Mouse (Mus musculus): ENCODE data around the gene Shpk. TPM values are rescaled to one million over a fixed set of nuclear protein-coding genes. Genes with fewer than 3 reads are reported as not detected.

Shpk gene
- 1.3 and 2.0 TPM in 2 replicates for polyA plus RNA-seq (2021; fragmentation: Nextera tagmentation)
- long read RNA-seq, experiment 1, partial matches to known transcripts, result 1 of 3 reads
- long read RNA-seq, experiment 1, other reads (novel, unspliced or antisense), result 1 of 3 reads
- long read RNA-seq, experiment 2, transcript Shpk-201 (7 exons, 2,808 nt), result major isoform, 15 of 16 reads
- long read RNA-seq, experiment 2, partial matches to known transcripts, result 0 of 16 reads
- long read RNA-seq, experiment 2, other reads (novel, unspliced or antisense), result 1 of 16 reads

DNA sequence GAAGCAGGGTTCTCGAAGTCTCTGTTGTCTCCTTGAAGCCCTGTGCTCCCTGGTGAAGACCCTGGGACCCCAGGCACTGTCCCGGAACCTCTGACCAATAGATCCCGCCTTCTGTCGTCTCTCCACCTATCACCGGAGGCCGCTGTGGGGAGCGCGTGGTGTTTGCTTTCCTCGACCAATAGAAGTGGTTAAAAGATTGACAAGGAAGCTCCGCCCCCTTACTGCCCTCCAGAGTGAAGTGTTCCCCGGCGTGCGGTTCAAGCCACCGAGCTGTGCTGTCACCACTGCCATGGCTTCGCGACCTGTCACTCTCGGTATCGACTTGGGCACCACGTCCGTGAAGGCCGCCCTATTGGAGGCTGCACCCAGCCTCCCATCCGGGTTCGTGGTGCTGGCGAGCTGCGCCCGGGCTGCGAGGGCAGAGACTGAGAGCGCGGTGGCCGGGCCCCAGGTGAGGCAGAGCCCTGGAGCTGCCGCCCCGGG, at the start of gene Shpk:
Gene Shpk (plus strand): TSS at position 231 of the 483 bp plus-strand sequence.

DNA sequence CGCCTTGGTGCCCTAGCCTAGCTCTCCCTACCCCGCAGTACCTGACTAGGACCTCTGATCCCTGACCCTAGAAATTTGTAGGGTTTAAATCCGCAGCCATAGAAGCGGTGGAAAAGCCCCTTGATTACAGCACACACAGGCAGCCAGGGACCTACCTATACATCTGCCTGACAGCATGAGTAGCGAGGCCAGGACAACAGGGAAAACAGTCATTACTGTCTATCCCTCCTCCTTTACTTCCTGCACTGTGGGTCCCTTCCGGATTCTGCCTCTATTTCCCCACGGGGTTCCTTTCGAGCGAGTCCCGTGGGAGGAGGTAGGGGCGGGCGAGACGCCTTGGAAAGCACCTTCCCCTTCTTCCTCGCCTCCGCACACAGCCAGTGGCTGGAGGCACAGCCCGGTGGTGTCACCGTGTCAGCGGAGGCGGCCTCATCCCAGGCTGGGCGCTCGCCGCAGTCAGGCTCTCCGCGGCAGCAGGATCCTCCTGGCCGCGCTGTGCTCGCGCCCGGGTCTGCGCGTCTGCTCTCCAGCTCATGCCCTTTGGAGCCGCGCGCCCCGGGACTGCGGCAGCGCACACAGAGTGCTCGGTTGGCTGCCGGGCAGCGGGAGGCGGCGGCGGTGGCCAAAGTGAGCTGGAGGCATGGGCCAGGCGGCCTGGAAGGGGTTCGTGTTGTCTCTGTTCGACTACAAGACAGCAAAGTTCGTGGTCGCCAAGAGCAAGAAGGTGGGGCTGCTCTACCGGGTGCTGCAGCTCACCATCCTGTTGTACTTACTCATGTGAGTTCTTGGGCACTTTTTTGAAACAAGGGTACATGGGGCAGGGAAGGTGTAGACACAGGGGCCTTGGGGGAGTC, 39.1 kb upstream of the Shpk start, which contains the start of gene P2rx5:
Gene P2rx5 (plus strand): TSS at position 465 of the 854 bp plus-strand sequence.

DNA sequence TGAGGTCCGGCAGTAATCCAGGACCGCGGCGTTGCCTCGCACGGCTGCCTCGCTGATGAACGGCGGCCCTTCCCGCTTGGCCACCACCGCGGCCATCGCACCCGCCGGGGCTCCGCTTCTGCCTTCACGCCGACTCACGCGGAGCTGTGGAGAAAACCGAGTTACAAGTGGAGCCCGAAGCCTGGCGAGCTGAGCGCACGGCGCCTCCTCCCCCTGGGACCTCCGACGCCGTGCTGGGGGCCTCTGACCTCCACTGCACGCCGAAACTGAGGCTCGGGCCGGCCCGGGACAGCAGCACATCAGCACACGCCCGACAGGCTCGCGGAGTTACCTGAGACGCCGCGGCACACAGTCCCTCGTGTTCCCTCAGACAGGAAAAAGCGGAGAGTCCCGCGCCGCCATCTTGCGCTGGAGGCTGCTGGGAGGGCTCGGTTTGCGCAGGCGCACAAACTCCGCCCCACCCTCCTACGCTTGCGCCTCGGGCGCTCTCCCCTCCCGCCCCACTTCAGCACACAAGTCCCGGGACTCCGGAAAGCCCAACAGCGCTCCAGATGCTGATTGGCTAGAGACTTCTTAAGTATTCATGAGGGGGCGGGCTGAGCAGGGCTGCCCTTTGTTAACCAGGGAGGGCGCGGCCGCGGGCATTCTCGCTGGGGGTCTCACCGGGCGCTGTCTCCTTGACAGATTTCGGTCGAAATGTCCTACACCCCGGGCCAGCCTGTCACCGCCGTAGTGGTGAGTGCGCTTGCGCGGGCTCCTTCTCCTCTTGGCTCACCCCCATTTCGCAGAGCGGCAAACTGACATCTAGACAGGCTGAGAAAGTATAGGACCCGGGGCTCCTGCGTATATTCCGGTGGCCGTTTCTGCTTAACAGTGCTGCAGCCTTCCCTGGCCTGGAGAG, 22.4 kb upstream of the Shpk start, which contains the start of the genes Emc6 and Tax1bp3:
Gene Emc6 (minus strand): TSS at position 430 of the 901 bp plus-strand sequence.
Gene Tax1bp3 (plus strand): TSS at position 476 of the 901 bp plus-strand sequence.

DNA sequence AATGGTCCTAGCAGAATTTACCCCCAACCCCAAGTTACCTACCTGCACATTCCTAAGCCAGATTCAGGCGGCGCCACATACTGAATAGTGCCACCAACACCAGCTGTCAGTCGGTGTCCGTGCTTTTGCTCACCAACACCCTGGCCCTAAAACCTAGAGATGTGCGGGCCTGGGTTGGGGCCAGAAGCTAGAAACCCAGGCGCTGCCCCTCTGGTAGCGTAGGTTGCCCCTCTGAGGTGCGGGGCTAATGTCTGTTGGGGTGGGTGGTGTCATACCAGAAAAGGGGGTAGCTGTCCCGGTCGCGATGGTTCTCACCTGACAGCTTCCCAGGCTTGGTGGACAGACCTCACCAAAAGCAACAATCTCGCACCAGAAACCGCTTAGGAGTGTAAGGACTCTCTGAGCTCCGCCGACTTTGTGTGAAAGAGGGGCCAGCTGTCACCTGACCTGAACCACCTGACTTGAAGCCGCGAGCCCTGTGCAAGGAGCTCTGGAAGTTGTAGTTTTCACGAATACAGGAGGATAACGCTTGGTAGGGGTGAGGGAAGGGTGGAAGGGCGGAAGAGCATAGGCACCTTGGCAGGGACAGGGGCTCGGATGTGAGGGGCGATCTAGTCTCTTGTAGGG, 544 bp upstream of the Shpk start, which contains the start of gene Ctns:
Gene Ctns (minus strand): TSS at position 440 of the 627 bp plus-strand sequence.

DNA sequence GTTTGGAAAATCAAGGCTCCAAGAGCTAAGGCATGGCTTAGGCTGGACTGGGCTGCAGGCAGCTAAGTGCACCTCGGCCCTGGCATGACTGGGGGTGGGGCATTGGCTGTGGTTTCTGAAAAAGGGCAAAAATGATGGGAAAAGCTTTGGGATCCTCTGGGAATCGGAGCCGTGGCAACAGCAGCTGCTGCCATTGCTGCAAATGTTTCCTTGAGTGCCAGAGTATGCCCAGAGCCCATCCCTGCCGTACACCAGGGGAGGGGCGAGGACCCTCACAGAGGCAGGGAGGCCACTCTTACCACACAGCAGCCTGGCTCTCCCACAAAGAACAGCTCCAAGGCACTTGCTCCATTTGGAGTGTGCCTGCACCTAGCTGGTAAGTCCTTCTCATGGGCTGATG, 34.7 kb downstream of the Shpk start, which contains the start of gene Trpv1:
Gene Trpv1 (plus strand): TSS at position 301 of the 400 bp plus-strand sequence.

DNA sequence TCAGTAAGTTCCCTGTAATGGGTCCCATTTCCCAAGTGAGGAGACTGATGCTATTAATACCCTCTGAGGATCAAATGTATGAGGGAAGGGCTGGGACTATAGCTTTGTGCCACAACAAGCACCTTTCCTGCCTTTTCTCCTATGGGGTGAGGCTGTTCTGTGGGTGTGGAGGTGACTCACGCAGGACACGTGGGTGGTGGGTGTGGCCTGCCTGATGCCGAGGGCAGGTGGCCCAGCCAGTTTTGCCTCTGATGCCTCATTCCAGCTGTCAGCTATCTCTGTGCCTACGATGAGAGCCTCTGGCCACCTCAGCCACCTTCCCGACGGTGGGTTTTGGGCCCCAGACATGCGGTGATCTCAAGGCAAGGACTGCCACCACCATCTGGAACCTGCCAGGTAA, 68.0 kb downstream of the Shpk start, which contains the start of gene Trpv3:
Gene Trpv3 (plus strand): TSS at position 122 of the 400 bp plus-strand sequence.

Other genes starting within 250 kb of the Shpk start
- 1.9 and 2.2 TPM in 2 replicates for gene Atp2a3, start 238.3 kb upstream of the Shpk start, polyA plus RNA-seq (2021; fragmentation: Nextera tagmentation)
- gene P2rx1, start 200.4 kb upstream of the Shpk start, polyA plus RNA-seq (2021; fragmentation: Nextera tagmentation), result 0.21 and 0.43 TPM in 2 replicates
- gene Camkk1, start 180.5 kb upstream of the Shpk start, polyA plus RNA-seq (2021; fragmentation: Nextera tagmentation), result 87.2 and 98.0 TPM in 2 replicates
- gene Ncbp3, start 151.7 kb upstream of the Shpk start, polyA plus RNA-seq (2021; fragmentation: Nextera tagmentation), result 2.2 and 2.4 TPM in 2 replicates
- 0.08 and 0.18 TPM in 2 replicates for gene Itgae, start 108.9 kb upstream of the Shpk start, polyA plus RNA-seq (2021; fragmentation: Nextera tagmentation)
- gene Haspin, start 61.2 kb upstream of the Shpk start, polyA plus RNA-seq (2021; fragmentation: Nextera tagmentation), result 0.06 TPM in 2 replicates
- 0.84 and 1.1 TPM in 2 replicates for gene P2rx5, start 39.0 kb upstream of the Shpk start, polyA plus RNA-seq (2021; fragmentation: Nextera tagmentation)
- gene Emc6, start 22.4 kb upstream of the Shpk start, polyA plus RNA-seq (2021; fragmentation: Nextera tagmentation), result 79.0 and 81.6 TPM in 2 replicates
- 11.8 and 15.9 TPM in 2 replicates for gene Tax1bp3, start 22.4 kb upstream of the Shpk start, polyA plus RNA-seq (2021; fragmentation: Nextera tagmentation)
- 4.2 and 4.3 TPM in 2 replicates for gene Ctns, start 418 bp upstream of the Shpk start, polyA plus RNA-seq (2021; fragmentation: Nextera tagmentation)
- not detected in 2 replicates for gene Trpv1, start 34.8 kb downstream of the Shpk start, polyA plus RNA-seq (2021; fragmentation: Nextera tagmentation)
- gene Trpv3, start 67.9 kb downstream of the Shpk start, polyA plus RNA-seq (2021; fragmentation: Nextera tagmentation), result 0.04 and 0.16 TPM in 2 replicates
- gene Aspa, start 130.1 kb downstream of the Shpk start, polyA plus RNA-seq (2021; fragmentation: Nextera tagmentation), result 22.3 and 23.1 TPM in 2 replicates
- gene Gm49340, start 130.3 kb downstream of the Shpk start, polyA plus RNA-seq (2021; fragmentation: Nextera tagmentation), result not detected in 2 replicates
- not detected in 2 replicates for gene Spata22, start 130.3 kb downstream of the Shpk start, polyA plus RNA-seq (2021; fragmentation: Nextera tagmentation)
- gene Olfr20, start 151.3 kb downstream of the Shpk start, polyA plus RNA-seq (2021; fragmentation: Nextera tagmentation), result not detected in 2 replicates
- gene Olfr376, start 171.8 kb downstream of the Shpk start, polyA plus RNA-seq (2021; fragmentation: Nextera tagmentation), result not detected in 2 replicates
- gene Olfr1, start 200.2 kb downstream of the Shpk start, polyA plus RNA-seq (2021; fragmentation: Nextera tagmentation), result not detected in 2 replicates
- gene Olfr378, start 229.0 kb downstream of the Shpk start, polyA plus RNA-seq (2021; fragmentation: Nextera tagmentation), result not detected in 2 replicates